Mouse (Mus musculus): Measurements from ENCODE around the gene Tpk1. TPM values are rescaled to one million over a fixed set of nuclear protein-coding genes. Genes with fewer than 3 reads are reported as not detected.

Tpk1 gene
- polyA plus RNA-seq (2015; fragmentation: Nextera tagmentation; extraction: Ambion mirVana) = 6.5 and 6.6 TPM in 2 replicates

- Histone ChIP-seq H3K4me3 (ENCODE audit: low read length) (peak within 1 kb of the TSS; percentile 69), H3K27ac (ENCODE audit: low read depth, low read length) (peak within 1 kb of the TSS; percentile 95), H3K9ac (ENCODE audit: low read depth, low read length) (peak within 1 kb of the TSS; percentile 89), H3K36me3 (ENCODE audit: control insufficient read depth, insufficient read depth, low read length) (no peaks in the 10 kb centered on the region), H3K4me2 (ENCODE audit: low read length) (peak within 1 kb of the TSS; percentile 76), H3K4me1 (ENCODE audit: control insufficient read depth, insufficient read depth, low read depth, low read length) (0 out of 2 replicates have a peak, but pooled peaks cover 2% of the 10 kb centered on the region), H3K27me3 (replicated peaks; ENCODE audit: control insufficient read depth, insufficient read depth, low read length) (no peaks in the 10 kb centered on the region), H3K9me3 (ENCODE audit: control insufficient read depth, low read length) (no peaks in the 10 kb centered on the region)
- ATAC-seq = peak; percentile 99
- WGBS = under 1% methylated on average over 61 of the region's 63 CpGs
These were observed at the start of gene Tpk1 for GRCm38 (mm10) chr6:43665677-43666546. Gene Tpk1 (minus strand): TSS chr6:43666278.

DNA sequence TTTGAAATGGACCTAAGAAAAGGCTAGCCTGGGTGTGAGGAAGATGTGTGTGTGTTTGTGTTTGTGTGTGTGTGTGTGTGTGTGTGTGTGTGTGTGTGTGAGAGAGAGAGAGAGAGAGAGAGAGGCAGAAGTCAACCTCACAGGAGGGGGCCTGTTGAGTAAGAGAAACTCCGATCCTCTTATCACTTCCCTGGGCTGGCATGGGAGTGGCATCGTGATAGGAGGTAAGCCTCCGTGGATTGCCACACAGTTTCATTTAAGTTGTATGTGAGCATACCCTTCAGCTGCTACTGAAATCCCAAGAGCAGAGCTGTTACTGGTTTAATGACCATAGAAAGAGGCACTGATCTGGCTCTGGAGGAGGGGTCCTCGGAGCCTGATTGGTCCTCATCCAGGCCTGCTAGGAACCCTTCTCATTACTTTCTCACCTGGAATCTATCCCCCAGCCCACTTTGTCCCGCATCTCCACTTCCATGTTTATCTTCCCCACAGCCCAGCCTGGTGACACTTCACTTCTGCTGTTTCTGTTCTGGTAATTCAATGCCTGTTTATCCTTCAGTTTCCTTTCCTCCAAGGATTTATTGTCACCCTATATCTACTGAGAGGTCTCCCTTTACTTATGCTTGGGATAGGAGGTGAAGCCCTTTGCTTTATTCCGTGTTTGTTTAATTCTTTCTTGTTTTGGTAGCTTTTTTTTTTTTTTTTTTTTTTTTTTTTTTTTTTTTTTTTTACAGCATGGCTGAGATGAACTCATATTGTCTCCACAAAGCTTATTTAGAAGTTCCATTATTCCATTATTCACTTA lies 36.9 kb upstream of the Tpk1 start:
- H3K27me3 ChIP-seq (replicated peaks; ENCODE audit: control insufficient read depth, insufficient read depth, low read length) = no peaks in the 10 kb centered on the region
- H3K27ac ChIP-seq (ENCODE audit: low read depth, low read length) = no peak overlapping the region
- no peak overlapping the region for H3K4me3 ChIP-seq (ENCODE audit: low read length)
- H3K9ac ChIP-seq (ENCODE audit: low read depth, low read length) = no peak overlapping the region
- WGBS = 87% methylated on average over 6 of the region's 6 CpGs
- H3K4me1 ChIP-seq (ENCODE audit: control insufficient read depth, insufficient read depth, low read depth, low read length) = no peaks in the 10 kb centered on the region
- no peak overlapping the region for H3K4me2 ChIP-seq (ENCODE audit: low read length)
- no peaks in the 10 kb centered on the region for H3K36me3 ChIP-seq (ENCODE audit: control insufficient read depth, insufficient read depth, low read length)
- ATAC-seq = no peak
- H3K9me3 ChIP-seq (ENCODE audit: control insufficient read depth, low read length) = no peaks in the 10 kb centered on the region

GRCm38 (mm10) chr6:43691863-43692262 lies 25.8 kb upstream of the Tpk1 start:
- H3K9ac ChIP-seq (ENCODE audit: low read depth, low read length) = no peak overlapping the region
- H3K4me3 ChIP-seq (ENCODE audit: low read length) = no peak overlapping the region
- no peak overlapping the region for H3K4me2 ChIP-seq (ENCODE audit: low read length)
- no peaks in the 10 kb centered on the region for H3K27me3 ChIP-seq (replicated peaks; ENCODE audit: control insufficient read depth, insufficient read depth, low read length)
- ATAC-seq = no peak
- no peak overlapping the region for H3K27ac ChIP-seq (ENCODE audit: low read depth, low read length)
- no peaks in the 10 kb centered on the region for H3K36me3 ChIP-seq (ENCODE audit: control insufficient read depth, insufficient read depth, low read length)
- no peaks in the 10 kb centered on the region for H3K9me3 ChIP-seq (ENCODE audit: control insufficient read depth, low read length)
- no peaks in the 10 kb centered on the region for H3K4me1 ChIP-seq (ENCODE audit: control insufficient read depth, insufficient read depth, low read depth, low read length)
- WGBS = 78% methylated on average over 1 of the region's 1 CpGs

GRCm38 (mm10) chr6:43685985-43686384 lies 19.9 kb upstream of the Tpk1 start:
- WGBS = 46% methylated on average over 2 of the region's 2 CpGs

DNA sequence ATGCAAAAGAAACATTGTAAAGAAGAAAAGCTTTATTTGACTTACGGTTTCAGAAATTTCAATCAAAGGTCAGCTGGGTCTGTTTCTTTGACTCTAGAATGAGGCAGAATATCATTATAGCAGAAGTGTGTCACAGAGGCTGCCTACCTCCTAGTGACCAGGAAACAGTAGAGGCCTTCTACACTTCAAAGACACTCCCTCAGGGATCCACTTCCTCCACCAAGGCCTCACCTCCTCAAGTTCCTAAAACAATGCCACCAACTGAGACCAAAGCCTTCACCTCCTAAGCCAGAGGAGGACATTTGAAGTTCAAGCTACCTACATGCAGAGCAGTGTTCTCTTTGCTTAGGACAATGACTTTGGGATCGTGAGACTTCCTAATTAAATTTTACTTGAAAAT lies 16.5 kb upstream of the Tpk1 start:
- Histone ChIP-seq H3K4me3 (ENCODE audit: low read length) (no peak overlapping the region), H3K4me1 (ENCODE audit: control insufficient read depth, insufficient read depth, low read depth, low read length) (no peaks in the 10 kb centered on the region), H3K36me3 (ENCODE audit: control insufficient read depth, insufficient read depth, low read length) (no peaks in the 10 kb centered on the region), H3K4me2 (ENCODE audit: low read length) (no peak overlapping the region), H3K27me3 (replicated peaks; ENCODE audit: control insufficient read depth, insufficient read depth, low read length) (no peaks in the 10 kb centered on the region), H3K27ac (ENCODE audit: low read depth, low read length) (no peak overlapping the region), H3K9me3 (ENCODE audit: control insufficient read depth, low read length) (no peaks in the 10 kb centered on the region), H3K9ac (ENCODE audit: low read depth, low read length) (no peak overlapping the region)
- 44% methylated on average over 2 of the region's 2 CpGs for WGBS
- no peak for ATAC-seq

More at GRCm38 (mm10) chr6:43685985-43686384, 19.9 kb upstream of the Tpk1 start:
- Histone ChIP-seq H3K9me3 (ENCODE audit: control insufficient read depth, low read length) (no peaks in the 10 kb centered on the region), H3K27me3 (replicated peaks; ENCODE audit: control insufficient read depth, insufficient read depth, low read length) (no peaks in the 10 kb centered on the region), H3K4me3 (ENCODE audit: low read length) (no peak overlapping the region), H3K27ac (ENCODE audit: low read depth, low read length) (no peak overlapping the region), H3K36me3 (ENCODE audit: control insufficient read depth, insufficient read depth, low read length) (no peaks in the 10 kb centered on the region), H3K4me1 (ENCODE audit: control insufficient read depth, insufficient read depth, low read depth, low read length) (no peaks in the 10 kb centered on the region), H3K9ac (ENCODE audit: low read depth, low read length) (no peak overlapping the region), H3K4me2 (ENCODE audit: low read length) (no peak overlapping the region)
- peak; percentile 61; the same call in 1 of the 2 replicates for ATAC-seq

DNA sequence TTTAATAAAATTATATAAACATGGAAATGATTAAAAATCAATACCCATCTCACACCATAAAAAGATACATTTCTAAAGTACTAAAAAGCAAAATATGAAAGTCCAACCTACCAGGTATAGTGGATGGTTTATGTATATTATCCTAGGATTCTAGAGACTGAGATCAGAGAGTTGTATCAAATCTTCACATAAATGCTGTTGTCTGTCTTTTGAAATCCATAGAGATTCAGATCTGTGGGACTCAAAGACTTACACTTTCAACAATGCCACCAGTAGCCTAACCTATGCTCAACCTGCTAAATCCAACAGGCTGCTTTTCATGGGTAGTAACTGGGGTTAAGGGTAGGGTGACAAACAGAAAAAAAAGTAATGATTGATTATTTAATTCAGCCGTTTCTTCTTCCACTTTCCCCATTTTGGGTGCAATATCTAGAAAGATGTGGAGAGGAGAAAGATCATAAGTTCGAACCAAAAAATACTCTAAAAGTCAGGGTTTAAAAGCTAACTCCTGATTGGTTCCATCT lies 12.7 kb upstream of the Tpk1 start:
- no peaks in the 10 kb centered on the region for H3K4me1 ChIP-seq (ENCODE audit: control insufficient read depth, insufficient read depth, low read depth, low read length)
- no peak overlapping the region for H3K27ac ChIP-seq (ENCODE audit: low read depth, low read length)
- H3K4me2 ChIP-seq (ENCODE audit: low read length) = no peak overlapping the region
- H3K9ac ChIP-seq (ENCODE audit: low read depth, low read length) = no peak overlapping the region
- no peak for ATAC-seq
- H3K4me3 ChIP-seq (ENCODE audit: low read length) = no peak overlapping the region
- WGBS = 92% methylated on average over 2 of the region's 2 CpGs
- no peaks in the 10 kb centered on the region for H3K36me3 ChIP-seq (ENCODE audit: control insufficient read depth, insufficient read depth, low read length)
- H3K27me3 ChIP-seq (replicated peaks; ENCODE audit: control insufficient read depth, insufficient read depth, low read length) = no peaks in the 10 kb centered on the region
- H3K9me3 ChIP-seq (ENCODE audit: control insufficient read depth, low read length) = no peaks in the 10 kb centered on the region

GRCm38 (mm10) chr6:43677566-43677965 lies 11.5 kb upstream of the Tpk1 start:
- WGBS = 79% methylated on average over 3 of the region's 3 CpGs
- H3K4me2 ChIP-seq (ENCODE audit: low read length) = no peak overlapping the region

DNA sequence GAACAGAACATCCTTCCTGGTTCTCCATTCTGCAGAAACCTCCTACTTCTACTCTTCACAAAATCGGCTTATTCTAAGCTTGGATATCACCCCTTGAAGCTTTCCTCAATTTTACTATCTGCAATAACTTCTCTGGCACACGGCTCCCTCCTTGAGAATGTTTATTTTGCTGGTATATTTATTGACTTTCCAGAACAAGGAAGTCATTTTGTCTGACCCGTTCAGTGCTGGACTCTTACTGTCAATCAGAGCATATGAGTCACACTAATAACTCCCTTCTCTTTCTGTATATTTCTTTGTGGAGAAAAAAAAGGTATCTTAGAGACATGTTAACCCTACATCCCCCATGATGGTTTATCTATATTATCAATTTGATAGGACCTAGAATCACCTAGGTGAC lies 10.1 kb upstream of the Tpk1 start:
- Histone ChIP-seq H3K4me2 (ENCODE audit: low read length) (no peak overlapping the region), H3K36me3 (ENCODE audit: control insufficient read depth, insufficient read depth, low read length) (no peaks in the 10 kb centered on the region), H3K9ac (ENCODE audit: low read depth, low read length) (no peak overlapping the region), H3K4me3 (ENCODE audit: low read length) (no peak overlapping the region), H3K27ac (ENCODE audit: low read depth, low read length) (no peak overlapping the region), H3K27me3 (replicated peaks; ENCODE audit: control insufficient read depth, insufficient read depth, low read length) (no peaks in the 10 kb centered on the region), H3K9me3 (ENCODE audit: control insufficient read depth, low read length) (no peaks in the 10 kb centered on the region), H3K4me1 (ENCODE audit: control insufficient read depth, insufficient read depth, low read depth, low read length) (no peaks in the 10 kb centered on the region)
- 71% methylated on average over 3 of the region's 3 CpGs for WGBS
- no peak for ATAC-seq

More at GRCm38 (mm10) chr6:43677566-43677965, 11.5 kb upstream of the Tpk1 start:
- no peaks in the 10 kb centered on the region for H3K4me1 ChIP-seq (ENCODE audit: control insufficient read depth, insufficient read depth, low read depth, low read length)
- no peaks in the 10 kb centered on the region for H3K27me3 ChIP-seq (replicated peaks; ENCODE audit: control insufficient read depth, insufficient read depth, low read length)
- H3K4me3 ChIP-seq (ENCODE audit: low read length) = no peak overlapping the region
- H3K36me3 ChIP-seq (ENCODE audit: control insufficient read depth, insufficient read depth, low read length) = no peaks in the 10 kb centered on the region
- no peak overlapping the region for H3K9ac ChIP-seq (ENCODE audit: low read depth, low read length)
- no peak for ATAC-seq
- H3K27ac ChIP-seq (ENCODE audit: low read depth, low read length) = no peak overlapping the region
- no peaks in the 10 kb centered on the region for H3K9me3 ChIP-seq (ENCODE audit: control insufficient read depth, low read length)
